Mouse (Mus musculus): ENCODE data around the gene Polr3e.

GRCm38 (mm10) chr7:120874764-120875539, 42.6 kb upstream of the Polr3e start:
- TF ChIP-seq JUND (IDR thresholded peaks at IDR 0.05; ENCODE audit: low read depth, low read length) = peak; percentile 89
- TF ChIP-seq EP300 (IDR thresholded peaks at IDR 0.05; ENCODE audit: low read depth in 1 of 2, low read length in 2 of 2) = peak; percentile 94 to 98
- 0 out of 2 replicates have a peak, but pooled peaks have one; percentile 21 for TF ChIP-seq CHD1 (IDR thresholded peaks at IDR 0.05; ENCODE audit: low read depth, low read length)

Data from MEL (cell line).